Mouse (Mus musculus) kidney, adult 2 months (tissue): ENCODE data around the gene Cmss1.

ENCODE experiments used
- CTCF ChIP-seq: fragments of 200-500 bp; conservative IDR thresholded peaks from 2 replicates; pipeline ENCODE4 v1.5.1; 2011; ENCODE audit warnings: low read depth, mild to moderate bottlenecking, control low read depth, low read length, moderate library complexity, mixed read lengths; ENCODE audit not compliant: insufficient read depth, insufficient read length
- POLR2A ChIP-seq: fragments of 200-500 bp; IDR thresholded peaks from one replicate; pipeline ENCODE4 v1.6.1; 2011; ENCODE audit warnings: low read depth, low read length, control low read depth

- no peak for TF ChIP-seq POLR2A
- TF ChIP-seq CTCF: no peak
Measured at GRCm38 (mm10) chr16:57438288-57438685, 168.4 kb downstream of the Cmss1 start.
